Mouse (Mus musculus) adrenal gland, postnatal 36 days (tissue): ENCODE measurements around the gene Naa50. TPM values are rescaled to one million over a fixed set of nuclear protein-coding genes. Genes with fewer than 3 reads are reported as not detected.

Experiments used
- DNase-seq, 2 experiments: peaks; one replicate each; pipeline ENCODE4 v3.0.0; 2021; ENCODE audit warnings: mixed read lengths in 1 of 2
- long read RNA-seq, 2 experiments: library from polyadenylated mRNA; stranded (forward); transcript quantifications; one replicate each; pipeline ENCODE4 v2.0.0; 2021; ENCODE audit warnings: borderline sequencing depth in 2 of 2
- total RNA-seq, 2 experiments: library from RNA; stranded (reverse); gene quantifications; 2 replicates each; pipeline ENCODE4 v1.2.3; 2021

Naa50 gene
- 10 to 100 TPM; 84.6 to 99.1 TPM for total RNA-seq
- long read RNA-seq, experiment 1, full-length matches to known transcripts: 116 of 132 reads
- long read RNA-seq, experiment 1, partial matches to known transcripts: 1 of 132 reads
- long read RNA-seq, experiment 1, other reads (novel, unspliced or antisense): 15 of 132 reads
- long read RNA-seq, experiment 2, full-length matches to known transcripts: 26 of 29 reads
- long read RNA-seq, experiment 2, partial matches to known transcripts: 0 of 29 reads
- long read RNA-seq, experiment 2, other reads (novel, unspliced or antisense): 3 of 29 reads

DNA sequence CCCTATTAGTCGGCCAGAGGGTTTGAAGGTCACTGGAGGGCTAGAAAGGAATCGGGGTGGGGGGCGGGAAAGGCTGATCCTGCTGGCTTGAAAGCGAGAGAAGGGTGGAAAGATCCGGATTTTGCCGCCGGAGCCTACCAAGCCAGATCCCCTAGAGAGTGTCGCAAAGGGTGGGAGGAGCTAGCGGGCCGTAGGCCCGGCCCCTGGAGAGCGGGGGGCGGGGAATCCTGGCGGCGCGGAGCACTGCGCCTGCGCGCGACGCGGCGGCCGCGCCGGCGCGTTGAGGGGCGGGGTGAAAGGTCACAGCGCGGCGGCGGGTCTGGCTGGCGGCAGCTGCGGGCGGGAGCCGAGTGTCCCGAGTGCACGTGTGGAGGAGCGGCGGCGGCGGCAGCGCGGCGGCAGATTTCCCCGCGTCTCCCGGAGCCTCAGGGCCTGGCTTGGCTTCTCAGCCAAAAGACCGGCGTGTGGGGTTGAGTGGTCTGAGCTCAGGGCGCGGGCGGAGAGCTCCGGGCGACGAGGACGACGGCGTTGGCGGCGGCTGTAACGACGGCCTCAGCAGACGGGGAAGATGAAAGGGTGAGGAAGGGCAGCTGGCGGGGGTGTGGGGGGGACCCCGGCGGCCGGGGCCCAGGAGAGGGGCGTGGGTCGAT, at the start of gene Naa50, which contains the start of gene Atp6v1a:
Gene Naa50, plus strand, starts transcription at position 295 of the 650 bp plus-strand sequence.
Gene Atp6v1a, minus strand, starts transcription at position 170 of the 650 bp plus-strand sequence.
- DNase-seq: peak; percentile 92 to 94

DNA sequence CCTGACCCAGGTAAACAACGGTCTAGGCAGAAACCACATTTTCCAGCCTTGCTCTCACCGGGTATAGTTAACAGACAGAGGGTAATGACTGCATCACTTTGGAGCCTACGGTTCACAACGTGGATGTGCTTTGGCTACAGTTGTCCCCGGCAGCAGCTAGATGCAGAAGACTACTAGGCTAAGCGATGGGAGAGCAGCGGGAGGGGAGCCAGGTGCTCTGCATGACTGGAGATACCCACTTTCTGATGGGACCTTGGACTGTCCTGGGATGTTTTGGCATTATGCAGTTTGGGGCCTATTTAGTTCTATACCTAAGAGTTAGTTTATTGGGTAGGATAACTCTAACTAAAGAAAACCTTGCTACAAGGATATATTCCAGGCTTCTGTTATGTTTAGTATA, 40.3 kb upstream of the Naa50 start:
- DNase-seq: no peak

DNA sequence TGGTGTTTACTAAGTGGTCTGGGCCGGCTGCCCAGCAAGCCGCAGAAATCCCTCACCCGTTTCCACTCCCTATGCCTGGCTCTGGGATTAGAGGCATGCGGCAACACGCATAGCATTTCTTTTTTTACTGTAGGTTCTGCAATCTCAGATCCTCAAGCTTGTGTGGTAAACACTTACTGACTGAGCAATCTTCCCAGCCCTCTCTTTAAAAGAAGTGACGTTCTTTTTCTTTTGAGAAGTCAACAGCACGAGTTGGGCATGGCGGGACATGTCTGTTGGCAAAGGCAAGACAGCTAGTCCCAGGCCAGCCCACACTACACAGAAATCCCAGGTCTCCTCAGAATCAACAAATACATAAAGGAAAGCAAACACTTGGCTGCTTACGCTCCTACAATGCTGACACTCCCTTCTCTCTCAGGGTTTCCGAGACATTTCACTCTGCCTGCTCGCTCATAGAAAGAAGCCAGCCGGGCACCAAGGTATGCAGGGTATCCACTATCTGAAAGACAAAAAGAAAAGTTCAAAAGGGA, 38.4 kb upstream of the Naa50 start:
- no peak for DNase-seq

DNA sequence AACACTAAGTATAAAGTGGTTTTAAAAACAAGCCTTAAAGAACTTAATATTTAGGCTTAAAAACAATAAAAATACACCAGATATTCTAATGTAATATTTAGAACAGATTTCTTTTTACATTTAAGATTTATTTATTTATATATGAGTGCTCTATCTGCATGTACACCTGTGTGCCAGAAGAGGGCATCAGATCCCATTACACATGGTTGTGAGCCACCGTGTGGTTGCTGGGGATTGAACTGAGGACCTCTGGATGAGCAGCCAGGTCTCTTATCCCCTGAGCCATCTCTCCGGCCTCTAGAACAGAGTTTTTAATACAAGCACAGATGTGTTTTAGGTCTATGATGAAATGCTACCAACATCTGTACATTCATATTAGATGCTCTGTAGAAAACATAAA, 36.7 kb upstream of the Naa50 start:
- DNase-seq: no peak

DNA sequence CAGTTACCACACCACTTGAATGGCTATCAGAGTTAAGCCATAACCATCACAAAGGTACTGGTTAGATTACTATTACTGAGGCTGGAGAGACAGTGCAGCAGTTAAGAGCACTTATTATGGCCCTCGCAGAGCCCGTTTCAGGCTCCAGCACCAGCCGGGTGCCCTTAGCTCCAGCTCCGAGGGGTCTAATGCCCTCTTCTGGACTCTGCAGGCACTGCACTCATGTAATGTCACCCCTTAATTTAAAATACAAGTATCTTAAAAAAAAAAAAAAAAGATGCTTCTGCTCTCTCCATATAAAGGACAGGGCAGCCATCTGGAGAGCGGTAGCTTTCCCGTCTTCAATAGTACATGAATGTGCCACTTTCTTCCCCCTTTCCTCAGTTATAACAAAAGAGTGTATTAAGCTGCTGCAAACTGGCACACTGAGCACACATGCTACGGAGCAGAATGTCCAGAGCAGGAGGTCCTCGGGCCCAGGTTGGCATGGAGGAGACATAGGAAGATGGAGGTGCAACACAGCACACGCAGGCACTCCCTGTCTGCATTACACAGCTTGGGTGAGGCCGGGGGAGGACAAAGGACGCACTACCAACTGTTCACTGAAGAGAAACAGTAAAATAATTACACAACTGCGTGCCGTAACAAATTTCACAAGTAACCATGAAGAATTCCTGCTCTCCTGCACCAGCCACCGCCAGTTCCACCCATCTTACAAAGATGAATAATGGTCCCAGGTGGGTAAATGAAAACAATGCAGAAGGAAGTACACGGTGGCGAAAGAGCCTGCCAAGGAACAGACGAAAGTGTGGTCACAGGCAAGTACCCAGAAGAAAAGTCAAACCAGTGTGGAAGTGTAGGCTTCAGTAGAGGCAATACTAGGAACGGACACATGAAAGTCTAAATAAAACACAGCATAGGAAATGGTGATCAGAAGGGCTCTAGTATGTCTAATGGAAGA, 35.5 kb upstream of the Naa50 start:
- DNase-seq: no peak

DNA sequence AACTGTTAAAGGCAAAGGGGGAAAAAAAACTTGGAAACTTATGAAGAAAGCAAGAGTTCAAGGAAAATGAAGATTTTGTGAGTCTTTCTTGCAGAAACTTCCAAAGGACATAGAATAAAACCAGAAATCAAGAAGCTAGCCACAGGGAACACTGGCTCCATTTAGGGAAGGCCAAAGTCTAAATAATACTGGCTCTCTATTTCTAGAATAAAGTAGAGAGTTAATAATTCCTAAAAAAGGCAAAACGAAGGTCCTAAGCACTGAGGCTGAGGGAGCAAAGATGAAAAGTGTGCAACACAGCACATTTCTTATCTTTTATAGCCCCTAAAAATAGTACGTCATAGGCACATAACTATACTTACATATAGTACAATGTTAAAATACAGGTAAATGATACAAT, 34.4 kb upstream of the Naa50 start:
- no peak for DNase-seq

DNA sequence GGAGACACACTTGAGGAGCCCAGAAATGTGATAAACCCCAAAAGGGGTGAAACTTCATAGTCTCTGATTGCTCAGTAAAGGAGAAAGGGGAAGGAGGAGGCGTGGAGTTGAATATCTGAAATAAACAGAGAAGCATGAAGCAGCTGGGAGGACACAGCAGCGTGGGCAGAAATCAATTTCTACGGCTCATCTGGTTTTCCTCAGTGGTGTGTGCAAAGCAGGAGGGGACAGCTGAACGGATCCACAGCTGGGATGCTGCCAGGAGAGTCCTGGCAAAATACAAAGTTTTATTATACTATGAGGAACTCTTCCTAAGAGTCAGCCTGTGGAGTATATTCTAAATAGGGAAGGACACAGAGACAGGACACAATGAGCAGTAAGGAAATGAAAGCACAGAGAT, 30.6 kb upstream of the Naa50 start:
- no peak for DNase-seq

DNA sequence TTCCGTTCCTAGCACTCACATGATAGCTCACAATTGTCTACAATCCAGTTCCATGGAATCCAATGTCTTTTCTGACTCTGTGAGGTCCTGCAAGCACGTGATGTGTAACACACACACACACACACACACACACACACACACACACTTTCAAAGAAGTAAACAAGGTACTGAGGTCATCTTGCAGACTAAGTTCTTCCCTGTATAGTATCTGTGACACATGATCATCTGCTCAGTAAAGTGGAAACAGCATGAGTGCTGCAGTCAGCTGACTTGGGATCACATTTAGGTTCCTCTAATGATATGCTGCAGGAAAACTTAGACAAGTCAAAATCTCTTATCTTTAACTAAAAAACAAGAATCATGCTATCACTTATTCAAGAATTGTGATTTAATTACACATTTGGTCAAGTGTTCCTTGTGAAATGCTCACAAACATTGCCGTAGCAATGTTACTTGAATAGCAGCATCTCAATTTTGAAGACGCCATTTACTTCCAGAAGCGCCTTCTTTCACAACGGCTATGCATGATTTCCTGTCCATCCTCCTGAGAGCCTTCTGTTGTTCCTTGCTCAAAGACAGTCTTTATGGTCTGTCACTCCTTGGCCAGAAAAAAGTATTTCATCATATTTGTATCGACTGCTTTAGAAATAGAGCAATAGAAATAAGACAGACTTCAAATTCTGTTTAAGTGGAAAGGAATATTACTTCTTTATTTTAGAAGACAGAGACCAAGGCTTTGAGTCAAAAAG, 19.7 kb upstream of the Naa50 start:
- no peak for DNase-seq

DNA sequence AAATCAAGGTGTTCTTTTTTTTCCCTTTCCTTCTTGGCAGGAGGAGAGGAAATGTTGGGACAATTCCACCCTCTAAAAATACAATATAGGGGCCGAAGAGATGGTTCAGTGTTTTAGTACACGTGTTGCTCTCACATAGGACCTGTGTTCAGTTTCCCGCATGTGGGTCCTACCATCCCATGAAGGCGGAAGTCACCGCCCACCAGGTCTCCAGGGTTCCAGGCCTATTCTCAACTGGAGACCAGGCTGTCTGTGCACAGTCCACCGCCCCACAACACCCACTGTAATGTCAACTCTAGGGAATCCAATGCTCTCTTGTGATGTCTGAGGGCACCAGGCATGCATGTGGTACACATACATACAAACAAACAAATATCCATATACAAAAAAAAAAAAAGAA, 17.5 kb upstream of the Naa50 start:
- DNase-seq: no peak

DNA sequence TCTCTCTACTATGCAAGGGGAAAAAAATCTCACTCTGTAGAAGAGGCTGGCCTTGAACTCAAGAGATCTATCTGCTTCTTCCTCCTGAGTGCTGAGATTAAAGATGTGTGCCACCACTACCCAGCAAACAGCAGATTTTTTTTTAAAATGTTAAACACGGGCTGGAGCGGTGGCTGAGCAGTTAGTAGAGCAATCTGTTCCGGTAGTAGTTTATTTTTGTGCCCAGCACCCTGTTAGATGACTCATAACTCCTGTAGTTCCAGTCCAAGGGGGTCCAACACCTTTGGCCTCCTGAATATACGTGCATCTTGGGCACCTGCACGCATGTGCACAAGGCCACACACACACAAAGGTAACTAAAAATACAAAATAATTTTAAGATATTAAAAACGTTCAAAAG, 17.1 kb upstream of the Naa50 start:
- no peak for DNase-seq

DNA sequence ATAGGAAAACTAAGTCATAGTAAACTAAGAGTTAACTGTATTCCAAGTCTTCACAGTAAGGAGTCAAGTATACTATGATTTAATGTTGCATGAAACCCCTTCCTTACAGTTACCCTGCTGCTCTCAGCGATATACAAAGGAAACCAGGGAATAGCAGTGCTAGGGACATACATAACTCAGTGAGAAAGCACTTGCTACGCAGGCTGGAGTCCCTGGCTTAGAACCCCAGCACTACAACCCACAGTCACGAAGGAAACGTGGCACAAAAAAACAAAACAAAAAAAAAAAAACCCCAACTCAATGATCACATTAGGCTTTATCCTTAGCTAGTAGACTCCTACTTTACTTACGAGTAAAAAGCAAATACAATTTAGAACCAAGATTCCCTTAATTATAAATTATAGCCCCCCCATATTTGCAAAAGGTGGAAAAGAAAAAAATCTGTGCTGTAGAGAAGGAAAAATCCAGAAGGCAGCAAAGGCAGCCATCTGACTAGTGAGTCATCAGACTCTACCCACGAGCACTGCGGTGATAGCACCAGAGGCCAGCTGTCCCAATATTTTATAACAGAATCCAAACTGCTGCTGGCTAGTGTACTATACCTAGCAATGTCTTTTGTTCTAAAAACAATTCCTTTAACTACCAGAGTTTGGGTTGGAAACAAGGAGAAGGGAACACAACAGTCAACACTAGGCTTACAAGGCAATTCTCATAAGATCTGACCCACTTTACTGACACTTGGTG, 16.5 kb upstream of the Naa50 start:
- peak; percentile 38 to 41 for DNase-seq

DNA sequence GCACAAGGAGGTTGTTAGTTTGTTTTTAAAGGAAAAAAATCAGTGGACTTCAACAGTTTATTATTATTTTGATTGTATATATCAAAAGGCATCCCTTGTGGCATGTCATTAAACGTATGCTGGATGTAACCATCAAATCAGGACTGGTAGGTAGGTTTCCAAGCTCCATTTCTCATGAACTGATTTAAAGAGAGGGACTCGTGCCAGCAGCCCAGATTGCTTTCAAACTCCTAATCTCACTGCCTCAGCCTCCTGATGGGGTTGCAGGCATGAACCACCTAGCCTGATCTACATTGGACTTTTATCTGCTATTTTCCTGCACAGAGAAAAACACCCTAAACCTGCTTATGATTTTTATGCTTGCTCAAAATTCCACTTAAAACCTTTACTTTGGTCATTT, 15.8 kb upstream of the Naa50 start:
- no peak for DNase-seq

DNA sequence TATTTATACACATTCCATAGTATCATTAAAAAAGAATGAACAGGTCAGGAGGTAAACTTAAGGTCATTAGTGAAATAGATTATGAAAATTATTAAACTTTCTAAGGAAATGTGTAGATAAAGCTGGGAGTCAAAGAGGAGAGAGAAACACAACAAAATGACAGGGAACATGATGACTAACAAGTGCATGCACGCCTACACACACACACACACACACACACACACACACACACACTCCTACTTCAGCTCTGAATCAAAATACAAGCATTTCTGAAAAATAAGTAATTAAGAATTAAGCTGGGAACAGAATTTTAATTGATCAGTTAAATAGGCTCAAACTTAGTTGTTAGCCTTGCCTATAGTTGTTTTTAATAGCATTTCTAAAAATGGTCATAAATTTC, 14.9 kb upstream of the Naa50 start:
- DNase-seq: no peak

DNA sequence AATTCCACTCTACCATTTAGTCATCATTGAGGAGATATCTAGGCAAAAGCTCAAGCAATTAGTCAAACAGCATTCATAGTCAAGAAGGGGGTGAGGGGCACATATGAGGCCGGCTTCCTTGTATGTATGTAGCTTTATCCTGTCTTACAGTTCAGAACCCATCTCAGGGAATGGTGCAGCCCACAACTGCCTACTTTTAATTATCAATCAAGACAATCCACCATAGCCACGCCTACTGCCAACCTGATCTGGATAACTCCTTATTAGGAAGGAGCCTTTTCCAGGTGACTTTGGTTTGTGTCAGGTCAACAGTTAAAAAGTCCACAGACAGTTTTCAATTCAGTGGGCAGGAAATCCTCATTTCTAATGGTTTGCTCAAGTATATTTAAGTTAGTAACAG, 14.2 kb upstream of the Naa50 start:
- DNase-seq: no peak

DNA sequence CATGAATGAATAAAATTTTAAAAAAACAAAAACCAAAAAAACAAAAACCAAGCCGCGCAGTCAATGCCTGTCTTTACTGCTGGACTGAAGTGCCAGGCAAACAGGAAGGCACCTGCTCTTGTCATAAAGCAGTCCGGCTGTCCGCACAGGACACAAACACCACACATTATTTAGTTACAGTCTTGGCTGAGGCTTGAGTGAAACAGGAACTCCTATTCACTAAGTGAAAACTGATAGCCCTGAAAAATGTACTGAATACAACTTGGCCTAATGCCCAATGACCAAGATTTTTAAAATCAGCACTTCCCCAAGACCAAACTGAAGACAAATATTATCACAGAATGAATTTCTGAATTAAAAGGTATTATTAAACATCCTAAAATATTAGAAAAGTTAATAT, 13.2 kb upstream of the Naa50 start:
- DNase-seq: no peak

DNA sequence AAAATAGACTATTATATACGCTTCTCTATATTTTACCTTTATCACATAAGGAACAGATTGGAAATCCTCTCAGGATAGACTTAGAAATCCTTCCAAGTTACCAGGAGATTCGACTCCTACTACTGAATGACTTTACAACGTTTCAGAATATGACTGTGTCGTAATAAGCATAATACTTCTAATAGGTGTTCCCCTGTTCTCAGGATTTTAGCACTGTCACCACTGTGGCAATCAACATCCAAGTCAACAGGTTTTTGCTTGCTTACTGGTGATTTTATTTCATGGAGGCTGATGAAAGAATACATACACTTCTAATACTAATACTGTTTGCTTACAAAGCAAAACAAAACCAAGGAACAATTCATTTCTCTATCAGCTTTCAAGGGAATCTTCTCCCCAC, 7.3 kb upstream of the Naa50 start:
- DNase-seq: no peak

DNA sequence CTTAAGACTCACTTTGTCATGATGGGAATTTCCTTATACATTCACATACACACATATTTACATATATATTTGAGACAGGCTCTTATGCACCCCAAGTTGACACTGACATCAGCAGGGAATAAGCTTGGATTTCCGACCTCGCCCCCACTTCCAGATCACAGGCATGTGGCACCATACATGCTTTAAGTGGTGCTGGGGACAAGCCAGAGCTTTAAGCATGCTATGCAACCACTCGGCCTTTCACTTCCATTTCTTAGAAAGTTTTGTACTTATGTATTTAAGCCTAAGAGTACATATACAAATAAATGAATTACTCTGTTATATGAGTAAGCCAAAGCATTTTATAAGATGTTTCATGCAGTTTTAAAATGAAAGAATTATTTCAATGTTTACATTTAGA, 6.4 kb upstream of the Naa50 start:
- no peak for DNase-seq

DNA sequence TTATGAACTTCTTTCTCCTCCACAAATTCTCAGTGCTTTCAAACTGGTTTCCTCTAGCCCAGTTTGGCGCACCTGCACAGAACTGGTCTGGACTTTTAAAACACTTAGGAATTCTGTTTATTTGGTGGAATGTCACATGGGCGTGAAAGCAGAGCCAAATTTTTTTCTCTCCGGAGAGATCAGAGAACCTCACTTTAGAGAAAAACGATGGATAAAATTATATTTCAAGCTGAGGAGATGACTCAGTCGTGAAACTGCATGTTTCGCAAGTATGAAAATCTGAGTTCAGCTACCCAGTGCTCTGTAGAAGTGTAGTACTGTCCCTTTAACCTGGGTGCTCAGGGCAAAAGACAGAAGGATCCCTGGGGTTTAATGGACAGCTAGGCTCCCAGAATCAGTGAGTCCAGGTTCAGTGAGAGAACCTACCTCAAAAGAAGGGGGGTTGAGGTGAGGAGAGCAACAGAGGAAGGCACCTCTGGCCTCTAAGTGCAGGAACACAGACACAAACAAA, 3.1 kb upstream of the Naa50 start:
- DNase-seq: peak in 1 of 2 experiments; percentile 19

DNA sequence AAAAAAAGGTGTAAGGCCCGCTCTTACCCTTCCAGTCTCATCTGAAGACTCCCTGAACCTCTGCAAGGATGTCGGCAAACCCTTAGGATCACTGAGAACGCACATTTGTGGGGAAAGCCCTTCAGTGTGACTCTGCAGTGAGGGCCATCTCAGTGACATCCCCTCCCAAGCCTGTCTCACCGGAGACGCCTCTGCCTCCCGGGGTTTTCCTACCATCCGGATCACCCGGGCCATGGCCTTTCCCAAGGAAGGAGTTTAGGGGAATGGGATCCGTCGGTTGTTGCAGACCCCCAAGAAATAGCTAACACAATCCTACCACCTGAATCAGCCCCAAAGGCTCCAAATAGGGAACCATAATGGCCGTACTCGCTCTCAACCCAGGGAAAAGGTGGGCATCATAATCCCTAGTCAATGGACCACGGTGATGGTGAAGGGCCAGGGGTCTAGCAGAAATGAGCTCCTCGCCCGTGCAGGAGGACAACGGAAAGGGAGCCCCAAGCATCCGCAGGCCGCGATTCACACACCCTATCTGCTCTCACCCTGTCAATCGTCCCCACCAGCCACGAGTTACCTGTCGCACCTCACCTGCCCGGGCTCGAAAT, 1.2 kb upstream of the Naa50 start:
- DNase-seq: peak in 1 of 2 experiments; percentile 12

DNA sequence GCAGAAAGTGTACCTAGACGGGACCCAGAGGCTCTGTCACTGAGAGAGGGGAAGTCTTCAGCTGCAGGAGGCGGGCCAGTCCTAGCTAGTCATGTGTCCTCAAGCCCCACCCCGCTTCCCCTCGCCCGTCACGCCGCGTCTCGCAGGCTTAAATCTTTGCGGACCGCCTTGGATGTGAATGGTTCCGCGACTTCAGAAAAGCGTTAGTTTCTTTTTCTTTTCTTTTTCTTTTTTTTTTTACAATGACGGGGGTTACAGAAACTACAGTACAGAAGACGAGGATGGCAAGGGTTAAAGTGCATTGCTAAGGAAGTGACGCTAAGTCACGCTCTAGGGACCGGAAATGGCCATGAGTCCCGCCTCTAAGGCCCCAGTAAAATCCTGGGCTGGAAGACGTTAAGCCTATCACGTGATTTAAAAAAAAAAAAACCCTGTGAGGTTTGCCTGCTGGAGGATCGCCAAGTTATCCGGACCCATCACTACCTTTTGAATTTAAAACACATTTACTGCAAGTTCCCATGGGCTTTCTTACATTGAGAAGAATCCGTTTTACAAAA, 573 bp upstream of the Naa50 start:
- peak; percentile 84 to 88 for DNase-seq
